Mouse (Mus musculus) lung, postnatal 0 days (tissue): Measurements from ENCODE around the gene Rasgrf1.

Source experiments
- CTCF ChIP-seq: IDR thresholded peaks from 2 replicates; pipeline ENCODE4 v1.5.1; 2016; ENCODE audit warnings: antibody characterized with exemption, mild to moderate bottlenecking
- EP300 ChIP-seq: IDR thresholded peaks from 2 replicates; pipeline ENCODE4 v1.6.1; 2016; ENCODE audit warnings: antibody characterized with exemption, mild to moderate bottlenecking, control low read depth

GRCm38 (mm10) chr9:89860584-89860983, 49.1 kb upstream of the Rasgrf1 start:
- TF ChIP-seq CTCF (no peak), EP300 (no peak)
